Comparison of ENCODE assay signal across 29 mouse cellular contexts in the genomic region with DNA sequence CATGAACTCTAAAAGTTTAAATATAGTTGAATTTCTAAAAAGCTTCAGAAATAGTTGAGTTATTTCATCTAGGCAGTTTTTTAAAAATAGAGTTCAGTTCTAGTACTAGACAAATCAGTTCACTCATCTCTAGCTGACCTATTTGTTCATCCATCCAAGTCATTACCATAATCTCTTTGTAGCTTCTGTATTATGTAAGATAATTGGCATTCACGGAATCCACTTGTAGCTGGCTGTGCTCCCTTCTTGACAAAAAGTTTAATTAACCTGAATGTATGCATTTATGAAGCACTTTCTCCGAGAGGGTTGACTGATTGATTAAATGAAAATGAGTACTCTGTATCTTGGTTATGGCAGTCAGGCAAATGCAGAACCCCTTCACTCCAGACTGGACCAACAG. TPM values are rescaled to one million over a fixed set of nuclear protein-coding genes. Genes with fewer than 3 reads are reported as not detected.
"Had no signal": no experiment of that assay in that cellular context is flagged by ENCODE, and none has a peak within 500 bp of the region (broad histone marks: within the 10 kb centered on the region; RNA-seq: fewer than 3 reads in every experiment).

No protein-coding gene starts in this region.

- H3K27me3 ChIP-seq: heart, embryonic 13.5 days; heart, embryonic 15.5 days; hindbrain, embryonic 13.5 days; hindbrain, embryonic 15.5 days; kidney, embryonic 15.5 days; limb, embryonic 13.5 days; limb, embryonic 15.5 days; liver, embryonic 12.5 days had no signal

- H3K36me3 ChIP-seq: heart, embryonic 10.5 days; heart, embryonic 13.5 days; heart, embryonic 15.5 days; hindbrain, embryonic 13.5 days; hindbrain, embryonic 15.5 days; kidney, embryonic 15.5 days; limb, embryonic 13.5 days; limb, embryonic 15.5 days; liver, embryonic 12.5 days had no signal

- H3K9ac ChIP-seq: heart, embryonic 13.5 days; heart, embryonic 15.5 days; hindbrain, embryonic 13.5 days; hindbrain, embryonic 15.5 days; kidney, embryonic 15.5 days; limb, embryonic 13.5 days; limb, embryonic 15.5 days; liver, embryonic 12.5 days; liver, embryonic 14.5 days had no signal

- DNase-seq: gastrocnemius, adult 2 months; gastrocnemius, postnatal 10 days; gastrocnemius, postnatal 25 days; heart, adult 18-20 months; heart, postnatal 14 days; heart, postnatal 36 days; kidney, adult 11 months; kidney, adult 2 months; kidney, adult 9 months; kidney, postnatal 14 days; kidney, postnatal 36 days; layer of hippocampus, adult 9-11 months; layer of hippocampus, postnatal 36 days; left cerebral cortex, postnatal 4 days had no signal

- H3K4me3 ChIP-seq: gastrocnemius, adult 2 months; heart, embryonic 10.5 days; heart, embryonic 13.5 days; heart, embryonic 15.5 days; hindbrain, embryonic 13.5 days; hindbrain, embryonic 15.5 days; kidney, embryonic 15.5 days; limb, embryonic 13.5 days; limb, embryonic 15.5 days; liver, embryonic 12.5 days had no signal

- ATAC-seq: hindbrain, postnatal 0 days; intestine, embryonic 16.5 days; liver, embryonic 12.5 days had no signal

- H3K9me3 ChIP-seq: heart, embryonic 10.5 days; heart, embryonic 13.5 days; heart, embryonic 15.5 days; hindbrain, embryonic 13.5 days; hindbrain, embryonic 15.5 days; kidney, embryonic 15.5 days; limb, embryonic 13.5 days; limb, embryonic 15.5 days; liver, embryonic 12.5 days had no signal

- H3K4me2 ChIP-seq: heart, embryonic 13.5 days; heart, embryonic 15.5 days; hindbrain, embryonic 13.5 days; hindbrain, embryonic 15.5 days; kidney, embryonic 15.5 days; limb, embryonic 13.5 days; limb, embryonic 15.5 days; liver, embryonic 12.5 days had no signal

- H3K4me1 ChIP-seq: heart, embryonic 10.5 days; heart, embryonic 13.5 days; heart, embryonic 15.5 days; hindbrain, embryonic 13.5 days; hindbrain, embryonic 15.5 days; kidney, embryonic 15.5 days; limb, embryonic 13.5 days; limb, embryonic 15.5 days; liver, embryonic 12.5 days had no signal

- H3K27ac ChIP-seq: gastrocnemius, adult 2 months; heart, embryonic 10.5 days; heart, embryonic 13.5 days; heart, embryonic 15.5 days; hindbrain, embryonic 13.5 days; hindbrain, embryonic 15.5 days; hindbrain, postnatal 0 days; kidney, embryonic 15.5 days; kidney, postnatal 0 days; limb, embryonic 13.5 days; limb, embryonic 15.5 days; liver, embryonic 12.5 days; liver, embryonic 14.5 days had no signal

RNA-seq across cellular contexts. Expression of gene Lin28b, which starts 56.5 kb away (rescaled TPM):
- polyA plus RNA-seq: kidney, adult 2 months; large intestine, adult 2 months; liver, adult 2 months had no signal
